Mouse (Mus musculus): ENCODE results near the gene Tnfaip6. TPM values are rescaled to one million over a fixed set of nuclear protein-coding genes. Genes with fewer than 3 reads are reported as not detected.

The Tnfaip6 gene
- not detected in 2 replicates for polyA plus RNA-seq (2012; ENCODE audit: low replicate concordance)

DNA sequence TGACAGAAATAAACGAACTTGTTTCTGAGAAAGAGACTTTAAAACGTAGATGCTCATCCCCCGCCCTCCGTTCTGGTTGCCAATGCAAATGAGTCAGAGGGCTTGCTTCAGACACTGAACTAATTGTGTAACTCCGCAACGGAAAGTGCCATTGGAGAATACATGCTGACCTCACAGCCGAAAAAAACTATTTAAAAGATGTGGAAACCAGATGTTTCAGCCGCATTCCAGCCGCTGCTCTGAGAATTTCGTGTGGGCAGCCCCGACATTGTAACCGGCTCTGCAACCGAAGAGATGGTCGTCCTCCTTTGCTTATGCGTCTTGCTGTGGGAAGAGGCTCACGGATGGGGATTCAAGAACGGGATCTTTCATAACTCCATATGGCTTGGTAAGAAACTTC lies at the start of gene Tnfaip6:
Gene Tnfaip6 (plus strand): TSS at position 128 of the 400 bp plus-strand sequence.

DNA sequence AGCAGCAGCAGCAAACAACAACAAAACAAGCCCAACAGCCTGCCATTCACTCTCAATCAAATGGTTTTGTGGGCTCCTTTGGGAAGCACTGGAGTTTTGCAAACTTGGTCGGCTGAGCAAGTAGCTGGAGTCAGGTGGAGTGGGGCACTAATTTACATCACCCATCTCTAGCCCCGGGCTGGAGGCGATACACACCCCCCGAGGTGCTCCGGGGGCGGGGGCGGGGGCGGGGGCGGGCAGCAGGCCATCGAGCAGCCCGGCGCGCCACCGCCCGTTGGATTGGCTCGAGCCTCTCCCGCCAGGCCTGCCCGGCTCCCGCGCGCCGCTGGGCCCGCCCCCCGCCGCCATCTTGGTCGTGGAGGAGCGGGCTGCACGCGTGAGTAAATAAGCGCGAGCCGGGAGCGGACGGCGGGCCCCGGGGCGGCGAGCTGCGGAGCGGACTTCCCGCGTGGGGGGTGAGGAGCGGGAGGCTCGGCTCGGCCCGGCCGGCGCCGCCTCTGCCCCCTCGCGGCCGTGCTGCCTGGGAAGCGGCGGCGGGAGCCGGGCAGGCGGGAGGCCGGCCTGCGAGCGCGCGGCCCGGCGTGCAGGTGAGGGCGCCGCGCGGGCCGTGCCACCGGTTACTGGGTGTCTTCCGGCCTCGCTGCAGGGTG lies 34.8 kb downstream of the Tnfaip6 start, which contains the start of gene Rif1:
Gene Rif1 (plus strand): TSS at position 342 of the 650 bp plus-strand sequence.

Other genes starting within 250 kb of the Tnfaip6 start
- gene Rbm43, start 102.8 kb upstream of the Tnfaip6 start, polyA plus RNA-seq (2012; ENCODE audit: low replicate concordance) = 7.8 and 12.8 TPM in 2 replicates
- 0.84 and 1.1 TPM in 2 replicates for gene Nmi, start 64.5 kb upstream of the Tnfaip6 start, polyA plus RNA-seq (2012; ENCODE audit: low replicate concordance)
- 21.3 and 36.8 TPM in 2 replicates for gene Rif1, start 34.8 kb downstream of the Tnfaip6 start, polyA plus RNA-seq (2012; ENCODE audit: low replicate concordance)

Data from leukemia stem cell, adult 10-12 weeks (primary cell).